Mouse (Mus musculus) brain, adult 10 weeks (tissue): ENCODE results near the gene Clec3a. TPM values are rescaled to one million over a fixed set of nuclear protein-coding genes. Genes with fewer than 3 reads are reported as not detected.

ENCODE experiments used
- polyA plus RNA-seq: library from polyadenylated mRNA; stranded (reverse); fragments of 350-450 nt; fragmentation: Illumina TruSeq; extraction: RNeasy Lipid Tissue Mini Kit (QIAGEN cat#74804); gene quantifications from one replicate; pipeline ENCODE4 v1.2.3, GENCODE M21; 2015; ENCODE audit warnings: low read depth, low replicate concordance

Gene Clec3a
- polyA plus RNA-seq, result not detected

GRCm38 (mm10) chr8:114417786-114418185 lies at the start of gene Clec3a:
Gene Clec3a, plus strand, starts transcription at chr8:114418086.

GRCm38 (mm10) chr8:114439334-114440204 lies 21.7 kb downstream of the Clec3a start, which contains the start of gene Wwox:
Gene Wwox, plus strand, starts transcription at chr8:114439655.

Other genes starting within 250 kb of the Clec3a start
- 67.3 TPM for gene Vat1l, start 212.5 kb upstream of the Clec3a start, polyA plus RNA-seq
- gene Wwox, start 21.6 kb downstream of the Clec3a start, polyA plus RNA-seq, result 17.8 TPM